Mouse (Mus musculus) kidney, postnatal 14 days (tissue): ENCODE results near the gene Kcnmb4.

Experiments used
- DNase-seq: peaks from one replicate; pipeline ENCODE4 v3.0.0; 2022; ENCODE audit warnings: mixed read lengths

Gene Kcnmb4

DNA sequence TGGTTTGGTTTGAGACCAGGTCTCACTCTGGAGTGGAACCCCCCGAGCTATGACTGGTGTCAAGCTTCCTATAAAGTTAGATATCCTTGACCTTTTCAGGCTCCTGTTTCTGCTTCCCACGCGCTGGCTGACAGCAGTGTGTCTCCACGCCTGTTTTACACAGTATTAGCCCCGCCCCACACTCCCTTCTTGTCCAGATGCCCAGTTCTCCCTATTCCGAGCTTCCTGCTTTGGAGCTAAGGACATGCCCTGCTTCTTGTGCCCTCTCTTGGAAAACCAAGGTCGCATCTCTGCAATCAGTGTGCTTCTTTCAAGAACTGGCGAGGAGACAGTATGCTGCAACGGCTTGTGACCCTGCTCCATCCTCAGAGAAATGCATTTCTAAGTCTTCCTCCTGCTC is 23.1 kb downstream of the Kcnmb4 start:
- DNase-seq, result no peak

DNA sequence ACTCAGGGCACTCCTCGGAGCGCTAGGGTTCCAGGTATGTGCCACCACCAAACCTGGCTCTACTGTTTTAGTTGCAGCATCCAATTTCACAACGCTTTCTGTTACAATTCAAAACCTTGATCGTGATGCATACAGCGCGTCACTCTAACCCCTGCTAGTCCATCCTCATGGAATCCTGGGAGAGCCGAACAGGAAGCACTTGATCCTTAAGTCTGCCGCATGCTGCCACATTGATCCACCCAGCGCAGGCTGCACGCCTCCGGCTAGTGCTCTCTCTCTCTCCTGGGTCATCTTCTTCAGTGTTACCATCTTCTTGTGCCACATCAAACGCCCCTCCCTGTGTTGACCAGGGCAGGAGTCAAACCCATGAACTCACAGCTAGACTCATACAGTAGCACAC is 25.5 kb downstream of the Kcnmb4 start:
- DNase-seq, result no peak

DNA sequence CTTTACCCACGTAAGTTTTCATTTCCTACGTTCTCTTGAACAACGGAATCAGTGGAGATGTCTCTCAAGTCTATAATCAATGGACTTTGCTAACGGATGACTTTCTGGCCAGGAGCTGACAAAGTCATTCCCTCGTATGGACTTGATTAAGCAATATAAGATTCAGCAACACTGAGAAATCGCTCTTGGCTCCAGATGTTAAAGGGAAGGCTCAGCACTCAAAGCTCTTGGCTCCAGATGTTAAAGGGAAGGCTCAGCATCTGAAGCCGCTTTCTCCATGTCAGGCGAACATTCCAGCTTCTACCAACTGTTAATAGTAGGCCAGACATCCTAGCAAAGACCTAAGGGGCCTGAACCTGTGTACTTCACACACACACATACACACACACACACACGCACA is 26.5 kb downstream of the Kcnmb4 start:
- no peak for DNase-seq

GRCm38 (mm10) chr10:116446040-116446439 is 27.6 kb downstream of the Kcnmb4 start:
- no peak for DNase-seq

- DNase-seq, result no peak
Observed at GRCm38 (mm10) chr10:116444826-116445225, 28.9 kb downstream of the Kcnmb4 start.

DNA sequence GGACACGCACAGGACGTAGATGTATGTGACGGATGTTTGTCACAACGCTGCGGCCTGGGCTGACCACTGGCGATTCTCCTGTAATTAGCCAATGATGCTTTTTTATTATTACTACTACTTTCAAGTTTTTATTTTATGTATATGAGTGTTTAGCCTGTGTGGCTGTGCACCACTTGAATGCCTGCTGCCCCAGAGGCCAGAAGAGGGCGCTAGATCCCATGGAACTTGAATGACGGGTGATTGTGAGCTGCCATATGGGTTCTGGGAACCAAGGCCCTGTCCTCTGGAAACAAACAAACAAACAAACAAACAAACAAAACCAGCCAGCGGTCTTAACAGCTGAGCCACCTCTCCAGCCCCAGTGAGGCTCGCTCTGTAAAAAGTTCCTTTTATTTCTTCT is 29.3 kb downstream of the Kcnmb4 start:
- DNase-seq, result no peak

DNA sequence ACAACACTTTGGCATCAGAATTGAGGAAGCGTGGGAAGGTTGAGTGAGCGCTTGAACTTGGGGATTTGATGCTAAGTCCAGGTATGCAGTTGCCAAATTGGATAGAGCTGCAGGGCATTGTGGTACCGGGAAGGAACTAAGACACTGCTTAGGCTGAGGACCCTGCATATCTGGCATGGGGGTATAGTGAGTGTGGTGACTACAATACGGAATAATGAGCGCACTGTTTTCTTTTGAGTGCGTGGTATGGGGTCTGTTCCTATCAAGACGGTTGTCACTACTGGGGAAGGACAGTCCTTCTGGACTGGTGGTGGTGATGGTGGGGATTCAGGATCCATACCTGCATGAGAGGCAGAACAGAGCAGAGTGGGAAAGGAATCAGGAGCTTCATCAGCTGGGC is 32.7 kb downstream of the Kcnmb4 start:
- DNase-seq, result no peak

- no peak for DNase-seq
Observed at GRCm38 (mm10) chr10:116440088-116440487, 33.6 kb downstream of the Kcnmb4 start.

DNA sequence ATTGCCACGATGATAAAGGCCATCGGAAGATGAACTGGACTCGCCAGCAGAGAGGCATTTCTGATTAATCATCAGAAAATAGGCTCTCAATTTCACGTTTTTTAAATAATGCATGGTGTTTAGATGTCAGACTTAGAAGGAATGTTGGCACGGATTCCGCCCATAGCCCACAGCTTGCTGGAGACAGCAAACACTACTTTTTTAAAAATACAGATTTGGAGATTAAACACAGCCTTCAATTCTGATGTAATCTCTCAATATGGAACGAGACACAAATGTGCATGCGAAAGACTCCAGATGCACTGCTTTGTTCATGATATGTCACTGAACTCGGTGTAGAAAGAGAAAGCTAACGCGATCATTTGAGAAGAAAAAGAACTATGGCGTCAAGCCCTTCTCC is 38.2 kb downstream of the Kcnmb4 start:
- no peak for DNase-seq

DNA sequence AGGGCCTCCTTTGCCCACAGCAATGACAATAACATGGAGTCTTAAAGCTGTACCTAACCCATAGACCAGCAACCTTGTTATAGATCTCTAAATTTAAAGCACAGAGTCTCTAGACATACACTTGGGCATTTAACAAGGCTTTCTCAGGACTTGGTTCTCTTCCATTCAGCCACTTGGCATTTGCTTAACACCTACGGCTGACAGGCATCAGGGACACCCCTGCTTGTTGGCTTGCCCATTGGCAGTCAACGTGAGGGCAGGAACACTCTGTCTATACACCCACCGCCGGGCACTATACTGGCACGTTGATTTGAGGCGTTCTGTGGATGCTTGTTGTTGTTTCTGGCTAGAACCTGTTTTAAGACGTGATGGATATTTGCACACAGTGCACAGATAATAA is 41.3 kb downstream of the Kcnmb4 start:
- DNase-seq, result no peak

GRCm38 (mm10) chr10:116428026-116428780 is 45.5 kb downstream of the Kcnmb4 start:
- no peak for DNase-seq

DNA sequence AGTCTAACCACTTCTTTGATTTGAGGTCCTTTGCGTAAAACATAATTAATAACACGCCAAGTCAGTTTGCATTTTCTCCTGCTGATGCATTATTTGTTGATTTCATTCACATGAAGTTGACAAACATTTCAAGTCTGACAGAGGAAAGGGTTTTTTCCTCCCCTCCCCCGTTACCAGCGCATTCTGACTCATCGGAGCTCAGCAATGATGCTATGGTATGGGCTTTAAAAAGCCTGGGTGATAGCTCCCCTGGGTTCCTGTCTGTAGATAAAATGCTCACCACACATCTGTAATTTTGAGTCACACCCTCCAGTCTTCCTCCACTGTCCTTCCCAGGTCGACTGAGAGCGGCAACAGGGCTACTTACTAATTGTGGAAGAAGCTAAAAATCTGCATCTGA is 47.5 kb downstream of the Kcnmb4 start:
- no peak for DNase-seq

- no peak for DNase-seq
Observed at GRCm38 (mm10) chr10:116424921-116425320, 48.8 kb downstream of the Kcnmb4 start.

DNA sequence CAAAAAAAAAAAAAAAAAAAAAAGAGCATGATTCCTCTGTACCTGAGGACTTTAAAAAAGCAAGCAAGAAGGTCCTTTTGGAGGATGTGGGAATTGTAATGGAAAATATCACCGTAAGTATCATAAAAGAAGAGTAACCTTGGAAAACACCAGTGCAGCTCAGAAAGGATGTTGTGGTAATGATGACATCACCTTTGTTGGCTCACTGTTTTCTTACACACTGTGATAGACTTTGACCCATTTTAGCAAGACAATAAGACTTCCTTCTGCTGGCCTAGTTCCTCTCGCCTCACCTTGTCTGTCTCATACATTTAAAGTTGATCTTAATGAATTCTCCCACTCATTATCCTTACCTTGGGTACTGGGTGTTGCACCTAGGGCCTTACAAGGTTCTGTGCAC is 51.1 kb downstream of the Kcnmb4 start:
- no peak for DNase-seq

DNA sequence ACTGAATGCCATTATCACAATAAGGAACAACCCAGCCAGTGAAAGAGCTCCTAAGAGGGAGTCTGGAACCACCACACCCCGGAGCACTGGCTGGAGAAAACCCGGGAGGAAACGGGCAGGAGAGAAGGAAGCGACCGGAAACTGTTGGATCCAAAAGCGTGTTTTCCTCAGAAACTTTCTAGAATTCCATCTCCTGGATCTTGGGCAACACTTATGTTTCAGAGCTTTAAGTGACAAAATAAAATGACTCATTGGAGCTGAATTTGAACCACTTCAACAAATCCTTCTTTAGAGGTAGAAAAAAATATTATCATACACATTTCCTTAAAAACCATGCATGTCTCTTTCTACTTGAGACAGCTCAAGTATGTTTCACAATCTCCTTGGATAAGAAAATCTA is 52.7 kb downstream of the Kcnmb4 start:
- no peak for DNase-seq

- DNase-seq, result no peak
Observed at GRCm38 (mm10) chr10:116418121-116418726, 55.5 kb downstream of the Kcnmb4 start.

GRCm38 (mm10) chr10:116416726-116417125 is 57.0 kb downstream of the Kcnmb4 start:
- DNase-seq, result no peak

- DNase-seq, result no peak
Observed at GRCm38 (mm10) chr10:116416142-116416541, 57.5 kb downstream of the Kcnmb4 start.

GRCm38 (mm10) chr10:116410826-116411225 is 62.9 kb downstream of the Kcnmb4 start:
- no peak for DNase-seq

DNA sequence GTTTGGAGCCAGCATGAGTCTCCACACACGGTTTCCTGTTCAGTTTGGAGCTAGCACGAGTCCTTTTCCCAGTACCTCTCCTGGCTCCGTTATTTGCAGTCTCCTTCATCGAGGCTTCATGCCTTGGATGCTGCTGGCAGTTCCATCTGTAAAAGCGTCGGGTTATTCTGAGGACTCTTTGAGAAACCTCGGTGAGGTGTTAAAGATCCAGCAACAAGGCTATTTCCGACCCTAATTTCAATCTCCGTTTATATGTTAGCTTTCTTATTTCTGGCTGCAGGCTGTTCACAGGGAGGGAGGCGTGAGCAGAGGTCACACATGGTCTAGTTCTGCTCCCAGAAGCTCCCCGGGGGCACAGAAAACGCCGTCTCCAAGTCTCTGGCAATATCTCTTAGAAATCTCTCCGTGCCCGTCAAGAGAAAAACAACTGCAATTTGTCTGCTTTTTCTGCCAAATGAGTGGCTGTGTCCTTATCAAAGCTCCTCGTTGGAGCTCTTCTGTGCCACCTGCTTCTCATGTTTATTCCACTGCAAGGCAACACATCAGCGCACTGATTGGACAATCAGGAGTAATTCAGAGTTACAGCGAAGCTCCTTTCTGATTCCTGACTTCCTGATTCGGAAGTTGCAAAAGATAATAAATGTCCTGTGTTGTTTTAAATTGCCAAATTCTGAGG is 65.9 kb downstream of the Kcnmb4 start:
- DNase-seq, result no peak

DNA sequence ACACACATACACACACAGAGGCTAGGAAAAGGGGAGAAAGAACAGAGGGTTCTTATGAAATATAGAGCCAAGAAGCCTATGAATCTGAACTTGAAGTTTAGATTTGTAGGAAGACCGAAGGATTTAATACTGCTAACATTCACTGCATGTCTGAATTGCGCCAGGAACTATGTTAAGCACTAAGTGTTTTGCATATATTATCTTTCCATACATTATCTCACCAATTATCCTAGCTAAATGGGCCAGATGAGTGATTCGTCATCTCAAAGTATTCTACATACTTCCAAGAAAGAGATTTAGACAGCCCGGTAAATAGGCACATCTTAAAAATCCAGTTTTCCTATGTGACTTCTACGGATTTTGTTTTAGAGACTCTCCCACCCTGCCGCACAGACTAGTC is 68.7 kb downstream of the Kcnmb4 start:
- DNase-seq, result no peak

DNA sequence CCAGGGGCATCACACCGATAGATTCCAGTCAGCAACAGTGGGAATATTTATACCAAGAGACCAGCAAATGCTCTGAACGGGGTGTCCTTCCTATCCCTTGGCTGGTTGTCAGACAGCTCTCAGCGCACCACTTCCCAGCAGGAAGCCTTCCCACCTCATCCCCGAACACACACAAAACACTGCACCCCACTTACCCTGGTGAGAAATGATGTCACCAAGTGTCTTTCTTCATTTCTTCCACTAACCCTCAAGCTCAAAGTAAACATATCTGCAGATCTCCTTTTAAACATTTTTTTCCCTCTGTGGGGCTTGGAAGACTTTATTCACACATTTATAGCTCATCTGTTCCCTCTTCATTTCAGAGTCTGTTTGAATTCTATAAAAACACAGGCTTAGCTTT is 70.0 kb downstream of the Kcnmb4 start:
- DNase-seq, result no peak

DNA sequence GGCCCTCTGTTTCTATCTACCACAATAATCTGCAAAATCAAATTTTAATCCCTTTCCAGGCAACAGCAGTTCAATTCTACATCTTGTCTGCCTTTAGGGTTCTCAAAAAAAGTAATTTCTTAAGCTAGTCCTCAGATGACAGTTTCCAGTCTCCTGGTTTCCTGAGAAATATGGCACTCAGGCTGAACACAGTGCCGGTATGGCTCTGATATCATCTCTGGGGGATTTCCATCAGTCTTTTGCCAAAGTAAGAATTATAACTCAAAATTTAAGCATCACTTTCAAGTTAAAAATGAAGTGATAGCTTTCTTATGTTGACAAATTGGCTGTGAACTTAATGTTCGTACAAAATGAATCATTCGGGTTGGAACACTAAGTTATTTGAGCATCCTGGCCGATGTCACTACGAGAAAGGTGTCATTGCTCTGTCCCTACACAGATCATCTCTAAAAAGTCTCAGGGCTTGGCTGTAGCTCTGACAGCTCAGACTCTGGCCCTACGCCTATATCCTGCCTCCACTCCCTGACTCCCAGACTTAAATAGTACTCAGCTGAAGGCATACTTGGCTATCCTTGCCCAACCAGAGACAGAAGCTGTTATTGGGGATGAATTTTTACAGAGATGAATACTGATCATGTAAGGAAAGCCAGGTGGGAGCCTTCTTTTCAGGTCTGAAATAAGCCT is 70.8 kb downstream of the Kcnmb4 start:
- no peak for DNase-seq

DNA sequence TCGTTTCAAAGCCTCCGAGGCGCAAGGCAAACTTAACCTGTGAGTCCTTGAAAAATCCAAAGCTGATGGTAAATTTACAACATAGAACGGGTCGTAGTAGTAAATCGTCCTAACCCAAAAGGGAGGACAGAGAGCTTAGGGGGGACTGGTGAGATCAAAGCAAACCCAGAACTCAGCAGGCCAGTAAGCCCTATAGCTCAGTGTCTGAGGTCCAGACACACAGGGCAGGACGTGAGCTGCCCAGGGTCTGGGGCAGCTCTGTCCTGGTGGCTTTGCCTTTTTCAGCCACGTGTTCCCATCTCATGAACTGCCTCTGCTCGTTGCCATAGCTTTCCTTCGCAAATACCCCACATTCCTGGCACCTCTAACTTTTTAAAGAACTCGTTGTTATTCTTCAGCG is 75.7 kb downstream of the Kcnmb4 start:
- no peak for DNase-seq
